Mouse (Mus musculus) heart, adult 2 months (tissue): ENCODE results near the gene Elfn1. TPM values are rescaled to one million over a fixed set of nuclear protein-coding genes. Genes with fewer than 3 reads are reported as not detected.

Experiments used
- DNase-seq, 2 experiments: peaks; one replicate each; pipeline ENCODE4 v3.0.0; 2021
- H3K27ac ChIP-seq: fragments of 200-600 bp; 2 replicates; pipeline ENCODE4 v1.8.1; 2022
- H3K27me3 ChIP-seq: fragments of 200-500 bp; 2 replicates; pipeline ENCODE4 v1.6.1; 2012; ENCODE audit warnings: mild to moderate bottlenecking, low read length, inconsistent platforms, mixed read lengths; ENCODE audit not compliant: control insufficient read depth, insufficient read depth
- H3K36me3 ChIP-seq: fragments of 200-500 bp; 2 replicates; pipeline ENCODE4 v1.6.1; 2012; ENCODE audit warnings: low read length, inconsistent platforms; ENCODE audit not compliant: control insufficient read depth, insufficient read depth
- H3K4me1 ChIP-seq: fragments of 200-500 bp; 2 replicates; pipeline ENCODE4 v1.6.1; 2011; ENCODE audit warnings: low read length; ENCODE audit not compliant: control insufficient read depth, insufficient read depth
- H3K4me3 ChIP-seq: fragments of 200-600 bp; 2 replicates; pipeline ENCODE4 v1.8.1; 2022
- H3K79me2 ChIP-seq: fragments of 200-500 bp; replicated peaks from 2 replicates; pipeline ENCODE4 v1.6.1; 2012; ENCODE audit warnings: mild to moderate bottlenecking, inconsistent platforms, low read length, moderate library complexity, mixed read lengths; ENCODE audit not compliant: control insufficient read depth, insufficient read depth
- H3K9ac ChIP-seq: fragments of 200-500 bp; 2 replicates; pipeline ENCODE4 v1.6.1; 2012; ENCODE audit warnings: low read depth, mild to moderate bottlenecking, control low read depth, inconsistent platforms, low read length, mixed read lengths
- CTCF ChIP-seq: fragments of 200-600 bp; IDR thresholded peaks from 2 replicates; pipeline ENCODE4 v1.8.1; 2022; ENCODE audit warnings: antibody characterized with exemption, mild to moderate bottlenecking, moderate library complexity
- EP300 ChIP-seq: fragments of 200-500 bp; IDR thresholded peaks from 2 replicates; pipeline ENCODE4 v1.6.1; 2011; ENCODE audit warnings: low read depth, low read length, control low read depth; ENCODE audit not compliant: insufficient read depth
- POLR2A ChIP-seq: fragments of 200-500 bp; IDR thresholded peaks from 2 replicates; pipeline ENCODE4 v1.6.1; 2011; ENCODE audit warnings: mild to moderate bottlenecking, low read depth, low read length, control low read depth; ENCODE audit not compliant: insufficient read depth
- WGBS: fragments of 180-500 bp; shearing (Covaris S2); methylation state at CpG from one replicate; pipeline ENCODE4 v1.1.7; 2018; 5-methylcytosine and 5-hydroxymethylcytosine counted together
- intact Hi-C: fragments of 180-260 bp; cut with DNase I; formaldehyde crosslinking; loops from one replicate; pipeline ENCODE4 v1.15.1; 2025
- polyA plus RNA-seq: library from polyadenylated mRNA; depleted of rRNA; stranded (reverse); fragments of >200 nt; gene quantifications from 2 replicates; pipeline ENCODE4 v1.2.3, GENCODE M21; 2012
- total RNA-seq, 2 experiments: library from RNA; stranded (reverse); gene quantifications; 2 replicates each; pipeline ENCODE4 v1.2.3; 2021

The Elfn1 gene
- total and polyA plus RNA-seq, 3 experiments, result 0.14 to 0.25 TPM; not detected in 1

DNA sequence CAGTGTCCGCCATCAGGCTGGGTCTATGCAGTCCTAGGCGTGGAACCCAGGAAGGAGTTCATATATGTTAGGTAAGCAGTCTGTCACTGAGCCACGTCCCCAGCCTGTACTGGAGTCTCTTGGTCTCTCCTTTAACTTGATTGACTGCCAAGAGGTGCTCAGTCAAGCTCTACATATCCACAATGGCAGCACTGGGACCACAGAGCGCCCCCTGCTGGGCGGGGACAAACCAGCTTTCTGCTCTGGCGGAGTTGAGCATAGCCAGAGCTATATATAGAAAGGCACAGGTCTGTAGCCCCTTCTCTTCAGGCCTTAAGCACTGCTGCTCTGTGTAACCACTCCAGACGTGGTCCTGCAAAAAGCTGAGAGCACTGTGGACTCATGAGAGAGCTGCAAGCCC is 25.7 kb downstream of the Elfn1 start:
- Histone ChIP-seq H3K36me3 (no peaks in the 10 kb centered on the region), H3K9ac (no peak overlapping the region), H3K27ac (no peak overlapping the region), H3K4me3 (no peak overlapping the region), H3K27me3 (no peaks in the 10 kb centered on the region; the same call in 1 of the 2 replicates), H3K79me2 (no peaks in the 10 kb centered on the region), H3K4me1 (peaks cover 2% of the 10 kb centered on the region)
- intact Hi-C loops, result loop anchor here (2.0 kb wide), 1 partner anchor 95 kb away; no protein-coding TSS in a partner anchor
- 42% methylated on average over 7 of the region's 7 CpGs for WGBS
- TF ChIP-seq POLR2A, result no peak
- TF ChIP-seq EP300, result no peak
- TF ChIP-seq CTCF, result peak; percentile 76
- peak in 1 of 2 experiments; percentile 57 for DNase-seq

DNA sequence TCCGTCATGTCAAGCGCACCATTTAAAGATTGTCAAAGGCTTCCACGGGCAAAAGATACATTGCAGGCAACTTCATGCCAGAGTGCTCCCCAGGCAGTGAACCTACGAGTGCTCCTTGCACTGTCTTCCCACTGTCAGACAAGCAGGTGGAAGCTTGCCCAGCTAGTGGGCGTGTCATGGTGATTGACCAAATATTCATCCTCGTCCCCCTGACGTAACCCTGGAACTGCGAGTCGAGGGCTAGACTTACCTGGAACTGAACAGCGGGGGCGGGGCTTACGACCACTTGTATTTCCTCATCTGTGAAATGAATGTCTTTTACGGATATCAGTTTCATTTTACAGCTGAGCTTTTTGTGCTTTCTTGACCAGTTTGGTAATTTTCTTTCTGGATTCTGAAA is 28.7 kb downstream of the Elfn1 start:
- WGBS, result 76% methylated on average over 13 of the region's 13 CpGs
- no peak for TF ChIP-seq CTCF
- no peak for TF ChIP-seq POLR2A
- TF ChIP-seq EP300, result no peak
- Histone ChIP-seq H3K36me3 (no peaks in the 10 kb centered on the region), H3K4me3 (no peak overlapping the region), H3K9ac (no peak overlapping the region), H3K27me3 (no peaks in the 10 kb centered on the region; the same call in 1 of the 2 replicates), H3K4me1 (peaks cover 2% of the 10 kb centered on the region), H3K27ac (no peak overlapping the region), H3K79me2 (no peaks in the 10 kb centered on the region)
- DNase-seq, result no peak
- intact Hi-C loops, result no loop called here

- no peak overlapping the region for H3K4me3 ChIP-seq
- WGBS, result 52% methylated on average over 7 of the region's 7 CpGs
- no peak for TF ChIP-seq CTCF
- no peak for TF ChIP-seq POLR2A
- no peak for TF ChIP-seq EP300
- no peaks in the 10 kb centered on the region for H3K4me1 ChIP-seq
- intact Hi-C loops, result no loop called here
- H3K27me3 ChIP-seq, result no peaks in the 10 kb centered on the region
- no peaks in the 10 kb centered on the region for H3K36me3 ChIP-seq
- H3K27ac ChIP-seq, result no peak overlapping the region
- no peak for DNase-seq
- H3K79me2 ChIP-seq, result no peaks in the 10 kb centered on the region
- no peak overlapping the region for H3K9ac ChIP-seq
Observed at GRCm38 (mm10) chr5:139944697-139945096, 37.0 kb downstream of the Elfn1 start.

- Histone ChIP-seq H3K4me3 (no peak overlapping the region), H3K36me3 (no peaks in the 10 kb centered on the region), H3K27ac (no peak overlapping the region), H3K4me1 (no peaks in the 10 kb centered on the region), H3K27me3 (no peaks in the 10 kb centered on the region), H3K9ac (no peak overlapping the region), H3K79me2 (no peaks in the 10 kb centered on the region)
- 66% methylated on average over 12 of the region's 12 CpGs for WGBS
- DNase-seq, result peak in 1 of 2 experiments; percentile 24
- TF ChIP-seq CTCF, result no peak
- no peak for TF ChIP-seq POLR2A
- TF ChIP-seq EP300, result no peak
- intact Hi-C loops, result no loop called here
Observed at GRCm38 (mm10) chr5:139945715-139946364, 38.1 kb downstream of the Elfn1 start.

DNA sequence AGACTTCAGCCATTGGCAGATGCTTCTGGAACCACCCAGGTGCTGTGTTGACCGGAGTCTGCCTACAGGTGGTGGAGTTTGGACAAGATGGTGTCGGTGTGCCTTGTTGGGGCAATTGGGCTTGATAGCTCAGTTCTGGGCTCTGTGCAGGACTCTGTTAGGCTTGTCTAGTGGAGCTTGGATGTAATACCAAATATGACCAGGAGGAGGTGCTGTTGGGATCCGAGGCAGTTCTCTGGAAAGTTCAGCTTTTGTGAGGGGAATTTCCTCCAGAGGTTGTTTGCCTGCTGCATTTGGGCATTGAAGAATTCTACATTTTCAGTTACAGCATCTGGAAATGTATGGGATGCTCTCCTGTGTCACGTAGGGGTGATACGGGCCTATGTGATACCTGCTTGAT is 39.7 kb downstream of the Elfn1 start:
- TF ChIP-seq CTCF (peak; percentile 60), POLR2A (no peak), EP300 (no peak)
- H3K79me2 ChIP-seq, result no peaks in the 10 kb centered on the region
- no peak overlapping the region for H3K9ac ChIP-seq
- WGBS, result 93% methylated on average over 5 of the region's 5 CpGs
- H3K36me3 ChIP-seq, result no peaks in the 10 kb centered on the region
- intact Hi-C loops, result no loop called here
- H3K27ac ChIP-seq, result no peak overlapping the region
- H3K27me3 ChIP-seq, result no peaks in the 10 kb centered on the region
- H3K4me1 ChIP-seq, result no peaks in the 10 kb centered on the region
- DNase-seq, result no peak
- H3K4me3 ChIP-seq, result no peak overlapping the region

DNA sequence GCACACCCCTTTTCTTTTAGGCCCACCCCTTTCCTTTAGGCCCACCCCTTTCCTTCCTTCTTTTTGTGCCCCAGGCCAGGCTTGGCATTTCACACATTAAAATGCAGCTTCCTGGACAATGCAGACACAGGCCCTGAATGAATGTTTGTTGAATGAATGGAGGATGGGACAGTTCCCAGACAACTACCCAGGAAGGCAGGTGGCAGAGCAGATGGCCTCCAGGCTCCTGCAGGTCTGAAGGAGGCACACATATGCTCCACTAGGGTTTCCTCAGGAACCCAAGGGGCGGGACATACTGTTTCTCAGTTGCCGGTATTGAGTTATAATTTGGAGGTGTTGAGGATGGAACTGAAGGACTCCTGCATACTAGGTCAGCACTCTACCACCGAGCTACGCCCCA is 40.8 kb downstream of the Elfn1 start:
- TF ChIP-seq POLR2A (no peak), CTCF (no peak), EP300 (no peak)
- WGBS, result 90% methylated on average over 4 of the region's 4 CpGs
- DNase-seq, result peak in 1 of 2 experiments; percentile 7

More for the DNA sequence above, 40.8 kb downstream of the Elfn1 start:
- Histone ChIP-seq H3K9ac (no peak overlapping the region), H3K27ac (no peak overlapping the region), H3K4me1 (no peaks in the 10 kb centered on the region), H3K36me3 (no peaks in the 10 kb centered on the region), H3K4me3 (no peak overlapping the region), H3K27me3 (no peaks in the 10 kb centered on the region), H3K79me2 (no peaks in the 10 kb centered on the region)
- intact Hi-C loops, result no loop called here
